Mouse (Mus musculus) spleen, adult 2 months (tissue): ENCODE data around the gene Uqcrq.

Source experiments
- CTCF ChIP-seq: fragments of 200-500 bp; IDR thresholded peaks from 2 replicates; pipeline ENCODE4 v1.5.1; 2011; ENCODE audit warnings: mild to moderate bottlenecking, inconsistent platforms; ENCODE audit not compliant: insufficient read depth, insufficient read length, insufficient replicate concordance; ENCODE audit errors: extremely low read depth
- POLR2A ChIP-seq: fragments of 200-500 bp; IDR thresholded peaks from 2 replicates; pipeline ENCODE4 v1.6.1; 2011; ENCODE audit warnings: low read depth, low read length, inconsistent platforms

DNA sequence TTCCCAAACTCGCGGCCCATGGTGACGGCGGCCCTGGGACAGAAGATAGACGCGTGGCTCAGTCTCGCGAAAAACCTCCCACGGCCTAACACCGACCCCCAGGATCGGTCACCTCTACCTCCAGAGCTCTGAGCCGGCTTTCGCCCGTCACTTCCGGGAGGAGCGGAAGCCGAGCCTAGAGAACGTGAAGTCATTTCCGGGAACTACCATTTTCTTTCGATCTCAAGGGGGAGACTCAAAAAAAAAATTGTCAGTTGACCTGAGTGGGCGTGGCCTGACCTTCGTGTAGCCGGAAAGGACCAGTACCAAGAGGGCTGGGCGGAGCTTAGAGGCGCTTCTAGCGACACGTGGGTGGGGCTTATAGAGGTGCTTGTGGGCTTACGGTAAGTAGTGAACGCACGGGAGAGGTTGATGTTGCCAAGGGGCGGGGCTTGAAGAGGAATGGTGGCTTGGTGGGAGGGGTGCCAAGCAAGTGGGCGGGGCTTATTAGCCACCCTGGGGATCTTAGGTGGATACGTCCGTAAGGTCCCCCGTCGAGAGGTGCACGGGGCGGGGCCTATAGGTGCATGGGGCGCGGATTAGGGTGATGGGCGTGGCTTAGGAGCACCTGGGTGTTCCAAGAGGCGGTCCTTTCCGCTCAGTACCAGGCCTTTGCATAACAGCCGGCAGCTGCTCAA lies at the start of gene Uqcrq, which contains the start of gene Gdf9:
- TF ChIP-seq CTCF: no peak
- peak; percentile 75 for TF ChIP-seq POLR2A
